Mouse (Mus musculus): ENCODE results near the gene Lao1. TPM values are rescaled to one million over a fixed set of nuclear protein-coding genes. Genes with fewer than 3 reads are reported as not detected.
"Not testable (repeated sequence)": the region's sequence is repeated elsewhere in the genome, so short reads cannot be mapped to it uniquely, and the experiment has no call there.

The Lao1 gene
- polyA plus RNA-seq (2015; fragmentation: Nextera tagmentation; extraction: Ambion mirVana), result 0.08 and 0.13 TPM in 2 replicates

DNA sequence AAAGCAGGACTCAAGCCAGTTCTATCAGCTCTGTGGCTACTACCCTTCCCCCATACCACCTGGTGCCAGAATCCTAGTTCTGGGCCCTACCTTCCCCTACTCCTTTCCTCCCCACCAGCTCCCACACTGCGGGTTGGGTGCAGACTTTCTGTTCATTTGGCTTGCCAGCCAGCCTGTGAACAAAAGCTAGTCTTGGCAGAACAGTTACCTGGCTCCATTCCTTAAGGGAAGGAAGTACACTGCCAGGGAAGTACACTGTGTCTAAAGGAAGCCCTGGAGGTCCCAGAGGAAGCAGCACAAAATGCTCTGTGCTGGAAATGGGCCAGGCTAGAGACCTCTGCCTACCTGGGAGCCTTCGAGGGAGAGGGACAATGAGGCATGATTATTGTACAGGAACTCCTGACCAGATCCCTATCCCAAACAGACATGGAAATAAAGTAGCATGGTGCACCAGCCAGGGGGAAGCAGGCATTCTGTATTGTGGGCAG, at the start of gene Lao1:
TSS of gene Lao1 (plus strand) at position 438 of the 488 bp plus-strand sequence.
- Histone ChIP-seq H3K27ac (ENCODE audit: low read depth, low read length) (no peak within 1 kb of the TSS), H3K9ac (ENCODE audit: low read depth, low read length) (no peak within 1 kb of the TSS), H3K36me3 (ENCODE audit: control insufficient read depth, insufficient read depth) (no peaks in the 10 kb centered on the region), H3K4me3 (ENCODE audit: low read depth, low read length) (no peak within 1 kb of the TSS), H3K27me3 (replicated peaks; ENCODE audit: control insufficient read depth, insufficient read depth, low read length) (no peaks in the 10 kb centered on the region), H3K4me1 (replicated peaks; ENCODE audit: control insufficient read depth, insufficient read depth, low read length) (no peaks in the 10 kb centered on the region), H3K9me3 (ENCODE audit: control insufficient read depth) (no peaks in the 10 kb centered on the region), H3K4me2 (replicated peaks; ENCODE audit: low read depth) (no peak within 1 kb of the TSS)
- WGBS, result 85% methylated on average over 2 of the region's 2 CpGs
- TF ChIP-seq CTCF (IDR thresholded peaks at IDR 0.05; ENCODE audit: low read depth), result no peak
- ATAC-seq, result no peak

DNA sequence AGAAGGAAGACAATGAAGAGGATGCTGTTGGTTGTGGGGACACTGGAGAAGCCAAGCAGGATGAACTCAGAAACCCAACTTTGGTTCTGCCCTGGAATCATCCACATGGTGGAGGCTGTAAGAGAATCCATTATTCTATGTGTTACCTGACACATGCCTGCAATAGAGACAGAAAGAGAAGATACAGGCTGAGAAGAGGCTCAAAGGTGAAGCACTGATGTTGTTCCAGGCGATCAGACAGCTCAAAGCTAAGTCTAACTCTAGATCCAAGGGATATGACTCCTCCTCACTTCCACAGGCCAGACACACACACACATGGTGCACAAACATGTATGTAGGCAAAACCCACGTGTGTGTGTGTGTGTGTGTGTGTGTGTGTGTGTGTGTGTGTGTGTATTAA, 44.0 kb upstream of the Lao1 start, which contains the start of gene Olfr1329:
TSS of gene Olfr1329 (minus strand) at position 101 of the 400 bp plus-strand sequence.
- not testable (repeated sequence) for H3K27ac ChIP-seq (ENCODE audit: low read depth, low read length); H3K27me3 ChIP-seq (replicated peaks; ENCODE audit: control insufficient read depth, insufficient read depth, low read length); H3K36me3 ChIP-seq (ENCODE audit: control insufficient read depth, insufficient read depth); H3K4me3 ChIP-seq (ENCODE audit: low read depth, low read length); H3K9ac ChIP-seq (ENCODE audit: low read depth, low read length); H3K4me2 ChIP-seq (replicated peaks; ENCODE audit: low read depth); H3K9me3 ChIP-seq (ENCODE audit: control insufficient read depth); H3K4me1 ChIP-seq (replicated peaks; ENCODE audit: control insufficient read depth, insufficient read depth, low read length); ATAC-seq
- WGBS, result 70% methylated on average over 2 of the region's 2 CpGs

DNA sequence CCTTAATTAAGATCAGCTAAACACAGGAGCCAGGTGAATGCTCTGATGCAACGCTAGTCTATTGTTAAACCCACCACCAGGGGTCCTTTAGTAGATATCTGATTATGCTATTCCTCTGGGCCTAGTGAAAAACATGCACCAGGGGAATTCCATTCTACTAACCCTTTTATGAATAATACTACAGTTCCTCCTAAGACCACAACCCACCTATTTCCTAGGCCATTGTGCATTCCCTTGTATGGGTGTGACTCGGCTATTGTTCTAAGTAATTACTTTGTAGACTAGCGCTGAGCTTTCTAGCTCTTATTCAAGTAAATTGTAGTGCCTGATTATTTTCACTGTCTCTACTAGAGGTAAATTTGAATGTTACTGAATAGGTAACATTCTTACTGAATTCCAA, 30.1 kb upstream of the Lao1 start:
- WGBS, result 81% methylated on average over 3 of the region's 3 CpGs
- H3K9ac ChIP-seq (ENCODE audit: low read depth, low read length); H3K9me3 ChIP-seq (ENCODE audit: control insufficient read depth); H3K27ac ChIP-seq (ENCODE audit: low read depth, low read length); H3K4me2 ChIP-seq (replicated peaks; ENCODE audit: low read depth); H3K4me3 ChIP-seq (ENCODE audit: low read depth, low read length); H3K27me3 ChIP-seq (replicated peaks; ENCODE audit: control insufficient read depth, insufficient read depth, low read length); ATAC-seq; H3K4me1 ChIP-seq (replicated peaks; ENCODE audit: control insufficient read depth, insufficient read depth, low read length); H3K36me3 ChIP-seq (ENCODE audit: control insufficient read depth, insufficient read depth): not testable (repeated sequence)

DNA sequence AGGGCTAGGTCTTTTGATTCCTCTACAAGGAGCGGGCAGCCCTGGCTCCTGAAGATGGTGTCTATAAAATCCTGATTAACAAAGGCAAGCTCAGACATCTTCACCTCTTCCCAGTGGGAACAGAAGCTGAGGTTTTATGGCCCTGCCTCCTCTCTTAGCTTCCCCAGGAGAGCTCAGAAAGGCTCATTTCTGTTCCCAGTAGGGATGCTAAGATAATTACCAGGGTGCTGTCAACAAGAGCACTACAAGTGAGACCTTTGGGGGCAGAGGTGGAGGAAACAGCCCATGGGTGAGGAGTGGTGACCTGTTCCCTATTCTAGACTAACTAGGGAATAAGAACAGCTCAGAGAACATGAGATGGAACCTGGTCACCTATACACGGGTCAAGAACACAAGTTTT, 22.9 kb upstream of the Lao1 start, which contains the start of gene Olfr1328:
TSS of gene Olfr1328 (minus strand) at position 101 of the 400 bp plus-strand sequence.
- Histone ChIP-seq H3K36me3 (ENCODE audit: control insufficient read depth, insufficient read depth) (no peaks in the 10 kb centered on the region), H3K27me3 (replicated peaks; ENCODE audit: control insufficient read depth, insufficient read depth, low read length) (no peaks in the 10 kb centered on the region), H3K4me3 (ENCODE audit: low read depth, low read length) (no peak within 1 kb of the TSS), H3K9me3 (ENCODE audit: control insufficient read depth) (no peaks in the 10 kb centered on the region), H3K9ac (ENCODE audit: low read depth, low read length) (no peak within 1 kb of the TSS), H3K4me2 (replicated peaks; ENCODE audit: low read depth) (no peak within 1 kb of the TSS), H3K27ac (ENCODE audit: low read depth, low read length) (no peak within 1 kb of the TSS), H3K4me1 (replicated peaks; ENCODE audit: control insufficient read depth, insufficient read depth, low read length) (no peaks in the 10 kb centered on the region)
- ATAC-seq, result no peak
- WGBS, result 64% methylated on average over 2 of the region's 2 CpGs
- no peak for TF ChIP-seq CTCF (IDR thresholded peaks at IDR 0.05; ENCODE audit: low read depth)

DNA sequence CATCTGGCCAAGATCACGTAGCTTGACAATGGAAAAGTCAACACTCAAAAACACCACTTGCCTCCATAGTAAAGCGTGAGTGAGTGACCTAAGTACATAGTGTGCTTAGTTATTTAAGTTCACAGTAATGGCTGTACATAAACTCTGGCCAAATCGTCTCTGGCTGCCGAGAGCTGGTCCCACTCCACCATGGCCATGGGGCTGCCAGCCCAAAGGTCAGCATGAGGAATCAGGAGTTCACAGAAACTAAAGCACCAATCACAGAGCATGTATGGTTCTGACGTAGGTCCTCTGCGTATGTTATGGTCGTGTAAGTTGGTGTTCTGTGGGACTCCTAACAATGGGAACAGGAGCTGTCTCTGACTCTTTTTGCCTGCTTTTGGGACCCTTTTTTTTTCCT, 2.6 kb upstream of the Lao1 start:
- Histone ChIP-seq H3K27me3 (replicated peaks; ENCODE audit: control insufficient read depth, insufficient read depth, low read length) (no peaks in the 10 kb centered on the region), H3K4me3 (ENCODE audit: low read depth, low read length) (no peak overlapping the region), H3K4me2 (replicated peaks; ENCODE audit: low read depth) (no peak overlapping the region), H3K9ac (ENCODE audit: low read depth, low read length) (no peak overlapping the region), H3K27ac (ENCODE audit: low read depth, low read length) (no peak overlapping the region), H3K9me3 (ENCODE audit: control insufficient read depth) (no peaks in the 10 kb centered on the region), H3K36me3 (ENCODE audit: control insufficient read depth, insufficient read depth) (no peaks in the 10 kb centered on the region), H3K4me1 (replicated peaks; ENCODE audit: control insufficient read depth, insufficient read depth, low read length) (no peaks in the 10 kb centered on the region)
- no peak for TF ChIP-seq CTCF (IDR thresholded peaks at IDR 0.05; ENCODE audit: low read depth)
- ATAC-seq, result no peak
- 83% methylated on average over 7 of the region's 7 CpGs for WGBS

DNA sequence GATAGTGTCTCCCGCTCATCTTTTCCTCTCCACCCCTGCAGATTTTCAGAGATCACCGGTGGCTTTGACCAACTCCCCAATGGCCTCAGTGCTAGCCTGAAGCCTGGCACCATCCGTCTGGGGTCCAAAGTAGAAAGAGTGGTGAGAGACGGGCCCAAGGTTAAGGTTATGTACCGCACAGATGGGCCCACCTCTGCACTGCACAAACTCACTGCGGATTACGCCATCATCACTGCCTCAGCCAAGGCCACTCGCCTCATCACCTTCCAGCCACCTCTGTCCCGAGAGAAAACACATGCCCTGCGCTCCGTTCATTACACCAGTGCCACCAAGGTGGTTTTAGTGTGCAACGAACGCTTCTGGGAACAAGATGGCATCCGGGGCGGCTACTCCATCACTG, 6.3 kb downstream of the Lao1 start:
- Histone ChIP-seq H3K27me3 (replicated peaks; ENCODE audit: control insufficient read depth, insufficient read depth, low read length) (no peaks in the 10 kb centered on the region), H3K27ac (ENCODE audit: low read depth, low read length) (no peak overlapping the region), H3K9ac (ENCODE audit: low read depth, low read length) (no peak overlapping the region), H3K36me3 (ENCODE audit: control insufficient read depth, insufficient read depth) (no peaks in the 10 kb centered on the region), H3K9me3 (ENCODE audit: control insufficient read depth) (no peaks in the 10 kb centered on the region), H3K4me3 (ENCODE audit: low read depth, low read length) (no peak overlapping the region), H3K4me2 (replicated peaks; ENCODE audit: low read depth) (no peak overlapping the region), H3K4me1 (replicated peaks; ENCODE audit: control insufficient read depth, insufficient read depth, low read length) (no peaks in the 10 kb centered on the region)
- no peak for TF ChIP-seq CTCF (IDR thresholded peaks at IDR 0.05; ENCODE audit: low read depth)
- no peak for ATAC-seq
- 91% methylated on average over 15 of the region's 15 CpGs for WGBS

DNA sequence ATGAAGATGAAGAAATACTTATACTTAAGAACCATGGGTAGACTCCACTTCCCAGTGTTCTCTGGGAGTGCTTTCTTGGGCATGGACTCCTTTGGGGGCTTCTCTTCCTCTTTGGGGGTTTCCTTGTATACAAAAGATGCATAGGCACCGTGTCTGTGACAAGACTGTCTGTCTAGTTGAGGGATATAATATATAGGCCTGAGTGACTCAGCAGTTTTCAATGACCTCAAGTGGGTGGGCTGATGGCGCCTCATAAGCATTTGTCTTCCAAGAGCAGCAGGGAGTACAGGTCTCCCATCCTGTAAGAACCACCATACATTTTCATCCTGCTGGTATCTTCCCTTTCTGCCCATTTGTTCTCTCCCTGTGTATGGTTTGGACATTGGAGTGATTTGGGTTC, 11.9 kb downstream of the Lao1 start:
- no peaks in the 10 kb centered on the region for H3K4me1 ChIP-seq (replicated peaks; ENCODE audit: control insufficient read depth, insufficient read depth, low read length)

More for the DNA sequence above, 11.9 kb downstream of the Lao1 start:
- no peak for TF ChIP-seq CTCF (IDR thresholded peaks at IDR 0.05; ENCODE audit: low read depth)
- H3K27me3 ChIP-seq (replicated peaks; ENCODE audit: control insufficient read depth, insufficient read depth, low read length), result no peaks in the 10 kb centered on the region
- no peak overlapping the region for H3K9ac ChIP-seq (ENCODE audit: low read depth, low read length)
- H3K4me3 ChIP-seq (ENCODE audit: low read depth, low read length), result no peak overlapping the region
- H3K4me2 ChIP-seq (replicated peaks; ENCODE audit: low read depth), result no peak overlapping the region
- no peak overlapping the region for H3K27ac ChIP-seq (ENCODE audit: low read depth, low read length)
- 59% methylated on average over 2 of the region's 2 CpGs for WGBS
- no peaks in the 10 kb centered on the region for H3K9me3 ChIP-seq (ENCODE audit: control insufficient read depth)
- no peaks in the 10 kb centered on the region for H3K36me3 ChIP-seq (ENCODE audit: control insufficient read depth, insufficient read depth)
- no peak for ATAC-seq
